Mouse (Mus musculus) natural killer cell, adult 2 months (primary cell): ENCODE results near the gene Iqgap1.
A peak's percentile ranks its signal among the peaks of the same experiment; 100 is the strongest.

Experiments used
- DNase-seq, 2 experiments: peaks; one replicate each; pipeline ENCODE4 v3.0.0; 2022; ENCODE audit warnings: low spot score in 2 of 2

Iqgap1 gene

DNA sequence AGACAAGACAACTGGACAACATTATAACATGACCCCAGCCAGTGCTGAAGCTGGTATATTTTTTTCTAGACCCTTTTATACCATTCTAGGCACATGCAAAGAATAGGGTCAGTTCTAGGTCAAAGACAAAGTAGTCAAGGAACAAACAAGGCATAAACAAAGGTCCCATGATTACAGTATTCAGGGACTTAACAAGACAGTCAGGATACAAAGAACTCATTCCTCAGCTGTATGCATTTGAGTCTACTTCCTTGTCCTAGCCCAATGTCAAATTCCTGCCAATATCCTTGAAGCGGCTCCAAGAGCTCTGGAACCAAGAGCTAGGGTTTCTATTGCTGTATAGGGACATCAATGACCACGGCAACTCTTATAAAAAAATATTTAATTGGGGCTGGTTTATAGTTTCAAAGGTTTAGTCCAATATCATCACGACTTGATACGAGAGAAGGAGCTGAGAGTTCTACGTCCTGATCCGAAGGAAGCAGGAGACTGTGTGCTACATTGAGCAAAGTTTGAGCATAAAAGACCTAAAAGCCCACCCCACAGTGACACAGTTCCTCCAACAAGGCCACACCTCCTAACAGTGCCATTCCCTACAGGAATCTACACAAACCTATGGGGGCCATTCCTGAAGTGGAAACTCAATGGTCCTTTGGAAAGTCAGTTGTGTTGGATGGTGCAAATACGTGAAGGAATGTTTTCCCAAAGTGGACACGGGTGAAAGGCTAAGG, 18.3 kb upstream of the Iqgap1 start:
- no peak for DNase-seq

DNA sequence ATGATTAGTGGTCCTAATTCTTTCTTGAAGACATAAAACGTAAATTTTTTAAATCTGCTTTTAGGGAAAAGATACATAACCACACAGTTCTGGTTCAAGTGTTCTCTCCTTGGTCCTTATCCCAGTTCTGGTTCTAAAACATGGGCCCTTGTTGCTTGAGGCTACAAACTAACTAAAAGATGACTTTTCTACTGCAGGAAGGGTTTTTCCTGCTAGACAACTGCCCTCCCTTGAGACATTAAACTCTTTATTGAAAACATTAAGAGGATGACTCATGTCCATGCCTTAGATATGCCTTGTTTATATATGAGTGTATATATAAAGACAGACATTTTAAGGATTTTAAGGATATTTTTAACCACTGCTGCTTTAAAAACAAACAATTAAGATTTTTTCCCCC, 17.4 kb upstream of the Iqgap1 start:
- no peak for DNase-seq

DNA sequence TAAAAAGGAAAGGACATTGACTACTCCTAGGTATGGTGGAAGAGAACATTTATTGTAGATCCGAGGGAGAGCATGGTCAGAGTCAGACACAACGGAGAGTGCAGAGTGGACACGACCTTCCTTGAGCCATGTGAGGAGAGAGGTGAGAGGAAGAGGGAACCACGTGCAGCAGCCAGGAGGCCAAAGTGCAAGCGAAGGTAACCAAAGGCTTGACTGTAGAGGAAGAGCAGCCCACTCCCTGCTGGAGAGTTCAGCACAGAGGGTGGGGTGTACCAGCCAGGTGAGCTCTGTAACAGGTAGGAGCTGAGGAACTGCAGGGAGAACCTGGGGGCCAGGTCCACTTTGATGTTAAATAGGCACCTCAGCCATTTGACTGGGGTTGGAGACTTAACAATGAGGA, 16.4 kb upstream of the Iqgap1 start:
- DNase-seq, result no peak

DNA sequence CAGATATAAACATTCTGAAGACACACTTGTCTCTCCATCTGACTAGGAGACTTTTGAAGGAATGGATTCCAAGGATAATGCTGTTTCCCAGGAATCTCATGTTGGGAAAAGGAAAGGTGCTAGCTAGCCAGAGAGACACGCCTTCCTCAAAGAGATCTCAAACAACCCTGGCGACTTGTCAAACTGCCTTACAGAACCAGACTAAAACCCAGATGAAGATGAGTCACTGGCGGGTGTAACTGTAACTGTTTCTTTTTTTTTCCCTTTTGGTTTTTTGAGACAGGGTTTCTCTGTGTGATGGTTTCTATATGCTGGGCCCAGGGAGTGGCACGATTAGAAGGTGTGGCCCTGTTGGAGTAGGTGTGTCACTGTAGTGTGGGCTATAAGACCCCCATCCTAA, 15.2 kb upstream of the Iqgap1 start:
- DNase-seq, result no peak

DNA sequence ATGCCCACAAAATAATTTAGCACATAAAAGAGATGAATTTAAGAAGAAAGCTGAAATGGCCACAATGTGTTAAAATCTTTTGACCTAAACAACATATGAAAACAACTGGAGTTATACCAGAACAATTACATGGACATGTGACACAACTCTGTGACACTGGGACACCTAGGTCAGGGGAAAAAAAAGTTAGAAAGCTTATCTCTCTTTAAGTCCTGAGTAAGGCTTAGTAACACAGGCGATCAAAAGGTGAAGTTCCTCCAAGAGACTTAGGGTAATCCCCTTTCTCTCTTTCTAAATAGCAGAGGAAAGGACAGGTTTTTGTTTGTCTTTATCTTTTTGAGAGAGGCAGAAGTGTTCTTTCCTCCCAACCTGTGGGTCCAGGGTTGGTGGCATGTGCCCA, 14.5 kb upstream of the Iqgap1 start:
- no peak for DNase-seq

DNA sequence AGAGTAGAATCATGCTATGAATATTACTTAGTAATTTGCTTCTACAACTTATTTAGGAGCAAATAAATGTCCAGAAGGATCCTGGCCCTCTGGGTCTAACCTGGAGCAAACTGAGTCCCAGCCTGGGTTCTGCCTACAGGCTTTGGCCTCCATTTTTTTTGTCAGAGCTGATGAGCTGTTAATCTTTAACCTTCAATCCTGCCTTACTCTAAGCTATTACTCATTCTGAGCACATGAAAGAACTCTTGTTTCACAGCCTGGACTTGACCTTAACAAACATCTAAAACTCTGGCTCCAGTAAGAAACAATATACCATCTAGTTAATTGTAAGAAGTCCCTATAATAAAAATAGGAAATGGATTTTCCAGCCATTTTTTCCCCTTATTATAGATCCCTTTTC, 14.0 kb upstream of the Iqgap1 start:
- no peak for DNase-seq

DNA sequence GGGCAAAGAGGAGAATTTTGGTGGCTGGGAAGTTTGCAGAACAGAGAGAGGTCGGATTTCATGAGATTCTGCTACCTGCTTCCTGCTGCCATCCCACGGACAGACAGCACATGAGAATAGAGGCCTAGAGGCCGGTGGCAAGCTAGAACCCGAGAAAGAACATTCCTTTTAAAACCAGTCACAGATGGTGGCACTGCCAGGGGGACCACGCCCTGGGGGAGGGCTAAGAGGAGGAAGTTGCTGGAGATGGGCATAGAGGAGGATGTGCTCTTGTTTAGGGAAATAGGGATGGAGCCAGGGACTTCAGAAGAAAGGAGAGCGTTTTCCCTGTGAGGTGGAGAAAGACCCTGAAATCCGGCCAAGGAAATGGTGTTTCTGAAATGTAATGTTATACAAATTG, 12.5 kb upstream of the Iqgap1 start:
- DNase-seq, result no peak

DNA sequence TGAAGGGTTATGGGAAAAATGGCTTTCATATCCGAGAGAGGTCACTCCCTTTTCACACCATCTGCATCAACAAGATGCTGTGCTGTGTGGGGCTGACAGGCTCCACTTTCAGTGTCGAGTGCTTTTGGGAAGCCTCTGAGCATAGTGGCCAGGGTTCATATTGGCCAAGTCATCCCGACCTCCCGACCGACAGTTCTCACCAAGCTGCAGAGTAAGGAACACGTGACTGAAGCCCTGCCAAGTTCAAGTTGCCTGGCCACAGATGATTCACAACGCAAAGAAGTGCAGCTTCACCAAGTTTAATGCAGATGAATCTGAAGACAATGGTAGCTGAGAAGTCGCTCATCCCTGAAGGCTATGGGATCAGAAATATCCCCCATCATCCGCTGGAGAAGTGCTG, 12.0 kb upstream of the Iqgap1 start:
- DNase-seq, result no peak

DNA sequence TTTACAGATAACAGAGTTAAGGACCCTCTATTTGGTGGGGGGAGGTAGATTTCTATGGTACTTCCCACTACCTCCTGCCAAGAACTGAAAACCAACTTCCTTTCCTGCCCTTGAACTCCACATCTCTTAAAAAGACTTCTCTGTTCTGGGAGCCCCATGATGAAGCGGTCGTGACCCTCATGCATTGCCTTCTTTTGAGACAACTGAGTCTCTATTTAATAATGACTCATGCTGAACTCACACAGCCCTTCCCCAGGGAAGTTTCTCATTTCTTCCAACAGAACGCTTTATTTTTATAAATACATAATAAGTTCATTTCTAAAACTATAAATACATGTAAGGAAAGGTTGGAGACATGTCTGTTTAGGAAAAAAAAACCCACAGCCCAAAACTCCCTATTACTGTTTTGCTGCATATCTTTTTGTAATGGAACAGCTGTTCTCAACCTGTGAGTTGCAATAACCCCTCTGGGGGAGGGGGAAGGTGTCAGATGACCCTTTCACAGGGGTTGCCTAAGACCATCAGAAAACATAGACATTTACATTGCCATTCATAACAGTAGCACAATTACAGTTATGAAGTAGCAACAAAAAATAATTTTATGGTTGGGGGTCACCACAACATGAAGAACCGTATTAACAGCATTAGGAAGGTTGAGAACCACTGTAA, 10.3 kb upstream of the Iqgap1 start:
- no peak for DNase-seq

DNA sequence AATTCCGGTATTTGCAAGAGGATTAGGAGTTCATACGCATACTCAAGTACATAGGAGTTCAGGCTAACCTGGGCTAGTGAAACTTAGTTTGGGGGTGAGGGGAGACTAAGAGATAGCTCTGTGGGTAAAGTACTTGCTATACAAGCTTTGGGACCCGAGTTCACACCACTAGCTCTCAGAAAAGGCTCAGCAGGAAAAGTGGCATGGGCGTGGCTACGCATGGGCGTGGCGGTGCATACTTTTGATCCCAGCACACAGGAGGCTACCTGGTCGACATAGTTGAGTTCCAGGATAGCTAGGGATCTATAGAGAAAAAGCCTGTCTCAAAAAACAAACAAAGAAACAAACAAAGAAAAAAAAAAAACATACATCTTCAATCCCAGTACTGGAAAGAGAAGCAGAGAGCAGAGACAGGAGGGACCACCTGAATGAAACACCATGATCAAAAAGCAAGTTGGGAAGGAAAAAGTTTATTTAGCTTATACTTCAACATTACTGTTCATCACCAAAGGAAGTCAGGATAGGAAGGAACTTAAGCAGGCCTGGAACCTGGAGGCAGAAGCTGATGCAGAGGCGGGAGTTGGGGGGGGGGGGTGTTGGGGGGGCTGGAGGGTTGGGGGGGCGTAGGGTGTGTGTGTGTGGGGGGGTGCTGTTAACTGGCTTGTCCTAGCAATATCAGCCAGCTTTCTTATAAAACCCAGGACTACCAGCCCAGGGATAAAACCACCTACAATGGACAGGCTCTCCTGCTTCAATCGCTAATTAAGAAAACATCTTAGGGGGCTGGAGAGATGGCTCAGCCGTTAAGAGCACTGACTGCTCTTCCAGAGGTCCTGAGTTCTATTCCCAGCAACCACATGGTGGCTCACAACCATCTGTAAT, 8.1 kb upstream of the Iqgap1 start:
- DNase-seq, result no peak

DNA sequence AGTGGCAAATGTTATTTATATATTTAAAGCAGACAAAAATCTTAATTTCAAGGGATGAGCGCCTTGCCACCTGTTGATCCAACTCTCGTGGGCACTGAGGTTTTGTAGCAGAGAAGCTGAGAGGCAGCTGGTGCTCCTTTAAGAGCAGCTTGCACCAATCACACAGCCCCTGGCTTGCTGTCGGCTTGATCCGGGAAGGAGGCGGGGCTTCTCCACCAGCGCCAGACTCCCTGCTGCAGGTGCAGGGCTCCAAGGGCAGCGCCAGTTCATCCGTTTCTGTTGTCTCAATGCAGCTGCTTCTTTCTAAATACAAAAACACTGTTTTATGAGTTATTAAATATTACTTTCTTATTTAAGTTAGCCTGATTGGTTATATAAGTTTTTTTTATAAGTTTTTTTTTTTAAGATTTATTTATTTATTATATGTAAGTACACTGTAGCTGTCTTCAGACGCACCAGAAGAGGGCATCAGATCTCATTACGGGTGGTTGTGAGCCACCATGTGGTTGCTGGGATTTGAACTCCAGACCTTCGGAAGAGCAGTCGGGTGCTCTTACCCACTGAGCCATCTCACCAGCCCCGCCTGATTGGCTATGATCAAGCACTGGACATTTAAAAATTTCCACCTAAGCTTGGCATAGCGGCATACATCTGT, 7.3 kb upstream of the Iqgap1 start:
- peak in 1 of 2 experiments; percentile 32 for DNase-seq

DNA sequence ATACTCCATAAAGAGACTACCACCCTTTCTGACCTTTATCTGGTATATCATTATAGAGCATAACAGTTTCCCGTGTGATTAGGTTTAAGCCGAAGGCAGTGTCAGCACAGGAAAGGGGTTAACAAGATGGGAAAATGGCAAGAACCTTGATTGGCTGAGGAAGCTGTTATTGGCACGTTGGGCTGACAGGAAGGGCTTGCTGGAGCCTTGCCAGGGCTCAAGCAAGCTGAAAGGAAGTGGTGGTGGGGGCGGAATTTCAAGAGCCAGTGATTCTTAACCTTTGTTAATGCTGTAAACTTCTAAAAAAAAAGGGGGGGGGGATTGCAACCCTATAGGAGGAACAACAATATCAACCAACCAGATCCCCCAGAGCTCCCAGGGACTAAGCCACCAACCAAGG, 6.4 kb upstream of the Iqgap1 start:
- peak; percentile 63 to 70 for DNase-seq

DNA sequence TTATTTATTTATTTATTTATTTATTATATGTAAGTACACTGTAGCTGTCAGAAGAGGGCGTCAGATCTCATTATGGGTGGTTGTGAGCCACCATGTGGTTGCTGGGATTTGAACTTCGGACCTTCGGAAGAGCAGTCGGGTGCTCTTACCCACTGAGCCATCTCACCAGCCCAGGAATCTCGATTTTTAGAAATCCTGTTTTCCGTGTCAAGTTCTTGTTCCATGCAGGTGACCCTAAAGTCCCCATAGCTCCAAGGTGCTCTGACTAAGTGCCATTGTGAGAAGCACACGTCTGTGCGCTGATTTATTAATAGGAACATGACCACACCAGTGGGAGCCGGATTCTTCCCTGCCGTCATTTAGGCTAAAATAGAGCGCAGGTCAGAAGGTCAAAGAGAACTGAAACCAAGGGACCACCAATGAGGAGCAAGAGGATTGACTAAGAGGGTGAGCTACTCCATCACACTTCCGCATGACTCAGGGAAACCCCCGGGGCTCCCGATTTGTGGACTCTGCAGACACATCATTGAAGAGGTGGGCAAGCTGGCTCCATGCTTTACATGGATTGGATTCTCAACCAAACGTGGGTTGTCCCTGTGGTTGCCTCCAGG, 4.5 kb upstream of the Iqgap1 start:
- peak in 1 of 2 experiments; percentile 43 for DNase-seq

DNA sequence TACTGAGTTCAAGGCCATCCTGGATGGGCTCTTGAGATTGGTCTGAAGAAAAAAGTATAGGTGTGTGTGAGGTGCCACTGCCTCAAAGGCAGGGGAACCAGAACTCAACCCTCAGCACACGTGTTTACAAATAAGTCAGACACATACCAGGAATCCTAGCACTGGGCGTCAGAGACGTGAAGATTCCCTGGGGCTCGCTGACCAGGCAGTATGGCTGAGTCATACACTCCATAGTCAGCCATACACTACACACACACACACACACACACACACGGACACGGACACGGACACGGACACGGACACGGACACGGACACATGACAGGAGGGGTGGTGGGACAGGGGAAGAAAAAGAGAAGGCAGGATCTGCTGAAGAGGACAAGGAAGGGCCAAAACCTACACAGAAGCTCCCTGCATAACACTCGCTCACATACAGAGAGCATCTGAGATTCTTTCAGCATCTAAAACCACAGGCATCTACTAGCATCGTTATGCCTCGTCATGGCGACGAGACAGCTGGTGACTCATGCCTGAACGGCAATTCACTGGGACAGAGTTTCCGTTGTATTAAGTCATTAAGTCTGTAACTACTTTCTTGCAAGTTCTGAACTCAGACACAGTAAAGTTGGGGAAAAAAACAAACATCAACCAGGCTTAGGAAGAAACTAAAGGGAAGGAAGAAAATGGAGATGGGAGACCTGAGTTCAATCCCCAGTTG, 2.5 kb upstream of the Iqgap1 start:
- peak; percentile 65 to 68 for DNase-seq

DNA sequence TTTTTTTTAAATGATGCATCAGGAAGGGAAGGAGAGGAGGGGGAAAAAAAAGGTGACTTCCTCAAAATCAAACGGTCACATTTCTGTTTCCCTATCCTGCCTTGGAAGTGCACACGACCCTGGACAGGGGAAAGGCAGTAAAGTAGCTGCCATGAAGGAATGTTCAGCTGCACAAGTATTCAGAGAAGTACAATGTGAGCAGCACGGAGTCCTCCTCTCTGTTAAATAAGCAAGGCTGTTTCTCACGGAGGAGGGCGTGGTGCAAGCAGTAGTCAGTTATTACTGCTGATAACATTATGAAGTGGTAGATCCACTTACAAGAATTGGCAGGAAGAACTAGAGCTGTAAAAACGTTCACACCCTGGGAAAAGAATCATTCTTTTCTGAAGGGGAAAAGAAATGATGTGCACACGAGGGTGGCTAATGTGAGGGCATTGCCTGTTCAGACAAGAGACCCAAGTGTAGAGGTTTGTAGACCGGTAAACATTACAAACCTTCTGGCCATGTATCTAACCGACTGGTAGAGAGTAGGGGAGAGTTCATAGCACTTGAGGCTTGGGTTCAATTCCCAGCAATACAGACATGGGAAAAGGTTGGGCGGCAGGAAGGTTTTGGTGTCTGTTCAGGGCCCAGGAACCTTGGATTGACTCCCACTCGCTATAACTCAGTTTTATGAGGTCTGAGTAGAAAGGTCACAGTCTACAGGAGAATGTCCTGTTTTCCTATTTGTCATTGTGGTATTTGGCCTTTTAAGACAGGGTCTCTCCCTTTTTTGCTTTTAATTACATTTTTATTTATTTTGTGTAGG, 1.7 kb downstream of the Iqgap1 start:
- DNase-seq, result no peak

DNA sequence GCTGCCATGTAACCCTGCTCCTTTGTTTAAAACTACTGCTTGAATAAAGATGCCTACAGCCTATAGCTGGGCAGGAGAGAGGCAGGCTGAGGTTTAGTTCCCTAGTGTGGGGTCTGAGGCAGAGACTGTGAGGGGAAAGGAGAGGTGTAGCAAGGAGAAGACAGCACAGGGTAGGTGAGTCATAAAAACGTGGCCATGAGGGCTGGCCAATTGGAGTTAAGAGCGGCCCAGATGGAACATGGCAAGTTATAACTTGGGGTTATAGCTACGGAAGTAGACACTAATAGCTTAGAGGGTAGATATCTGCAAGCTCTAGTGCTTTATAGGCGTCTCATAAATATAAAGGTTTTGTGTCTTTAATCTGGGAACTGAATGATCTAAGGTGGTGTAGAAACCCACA, 2.5 kb downstream of the Iqgap1 start:
- DNase-seq, result no peak

DNA sequence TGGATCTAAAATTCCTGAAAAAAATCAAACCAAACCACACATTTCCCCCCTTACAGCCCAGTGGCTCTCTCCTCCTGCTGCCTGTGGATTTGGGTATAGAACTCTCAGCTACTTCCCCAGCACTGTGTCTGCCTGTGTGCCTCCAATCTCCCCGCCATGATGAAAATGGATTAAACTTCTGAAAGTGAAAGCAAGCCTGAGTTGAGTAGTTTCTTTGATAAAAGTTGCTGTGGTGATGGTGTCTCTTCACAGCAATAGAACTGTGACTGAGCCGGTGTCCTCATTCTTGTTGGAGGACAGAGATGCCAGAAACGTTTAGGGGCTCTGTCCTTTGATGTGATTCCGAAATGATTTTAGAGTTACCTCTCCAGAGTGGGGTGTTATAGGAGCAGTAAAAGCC, 4.9 kb downstream of the Iqgap1 start:
- DNase-seq, result no peak

DNA sequence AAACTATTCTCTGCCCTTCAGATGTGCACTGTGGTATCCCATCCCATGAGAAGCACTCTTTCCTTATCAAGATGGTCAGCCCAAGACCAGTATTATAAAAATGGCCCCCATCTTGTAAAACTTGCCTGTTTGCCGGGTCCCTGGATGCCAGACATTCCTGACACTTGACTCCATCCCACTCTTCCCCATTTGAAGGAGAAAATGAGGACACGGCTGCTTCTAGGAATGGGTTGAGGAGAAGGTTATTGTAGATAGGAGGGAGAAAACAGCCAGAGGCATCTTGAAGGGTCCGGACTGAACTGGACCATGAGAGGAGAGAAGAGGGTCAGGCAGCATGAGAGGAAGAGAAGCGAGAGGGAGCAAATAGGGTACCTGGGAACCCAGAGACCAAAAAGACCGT, 9.1 kb downstream of the Iqgap1 start:
- DNase-seq, result no peak

DNA sequence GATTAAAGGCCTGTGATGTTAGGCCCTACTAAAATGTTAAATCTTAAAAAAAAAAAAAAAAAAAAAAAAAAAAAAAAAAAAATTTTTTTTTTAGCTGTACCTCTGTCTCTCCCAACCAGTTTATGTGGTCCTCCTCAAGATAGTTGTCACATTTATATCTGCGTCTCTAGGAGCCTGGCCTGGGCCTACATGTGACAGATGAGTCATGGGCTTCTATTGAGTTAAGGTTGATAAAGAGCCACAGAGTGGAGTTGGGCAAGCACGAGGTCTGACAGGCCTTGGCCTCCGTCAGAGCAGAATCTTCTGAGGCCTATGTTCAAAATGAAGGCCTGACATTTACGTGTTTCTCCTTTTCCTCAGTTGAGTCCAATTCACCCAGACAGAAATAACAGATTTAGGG, 12.4 kb downstream of the Iqgap1 start:
- DNase-seq, result no peak

DNA sequence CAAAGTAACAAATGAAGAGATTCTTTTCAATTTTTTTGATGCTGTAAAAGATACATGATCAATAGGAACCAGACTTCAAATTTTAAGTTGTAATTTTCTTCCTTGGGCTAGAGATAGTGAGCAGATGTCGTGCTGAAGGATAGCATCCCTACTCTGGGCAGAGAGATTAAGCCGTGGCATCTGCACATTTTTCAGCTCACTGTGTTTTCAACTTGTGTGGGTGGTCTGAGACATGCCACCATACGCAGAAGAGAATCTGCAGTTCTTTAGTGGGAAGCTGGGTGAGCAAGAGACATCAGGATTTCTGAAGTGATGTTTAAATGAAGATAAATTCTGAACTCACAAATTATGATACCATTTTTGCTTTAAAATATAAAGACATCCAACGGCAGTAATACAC, 19.4 kb downstream of the Iqgap1 start:
- DNase-seq, result no peak
